Mouse (Mus musculus): ENCODE data around the gene Abl2.
A peak's percentile ranks its signal among the peaks of the same experiment; 100 is the strongest.
"Not testable (repeated sequence)": the region's sequence is repeated elsewhere in the genome, so short reads cannot be mapped to it uniquely, and the experiment has no call there.

Abl2 gene

DNA sequence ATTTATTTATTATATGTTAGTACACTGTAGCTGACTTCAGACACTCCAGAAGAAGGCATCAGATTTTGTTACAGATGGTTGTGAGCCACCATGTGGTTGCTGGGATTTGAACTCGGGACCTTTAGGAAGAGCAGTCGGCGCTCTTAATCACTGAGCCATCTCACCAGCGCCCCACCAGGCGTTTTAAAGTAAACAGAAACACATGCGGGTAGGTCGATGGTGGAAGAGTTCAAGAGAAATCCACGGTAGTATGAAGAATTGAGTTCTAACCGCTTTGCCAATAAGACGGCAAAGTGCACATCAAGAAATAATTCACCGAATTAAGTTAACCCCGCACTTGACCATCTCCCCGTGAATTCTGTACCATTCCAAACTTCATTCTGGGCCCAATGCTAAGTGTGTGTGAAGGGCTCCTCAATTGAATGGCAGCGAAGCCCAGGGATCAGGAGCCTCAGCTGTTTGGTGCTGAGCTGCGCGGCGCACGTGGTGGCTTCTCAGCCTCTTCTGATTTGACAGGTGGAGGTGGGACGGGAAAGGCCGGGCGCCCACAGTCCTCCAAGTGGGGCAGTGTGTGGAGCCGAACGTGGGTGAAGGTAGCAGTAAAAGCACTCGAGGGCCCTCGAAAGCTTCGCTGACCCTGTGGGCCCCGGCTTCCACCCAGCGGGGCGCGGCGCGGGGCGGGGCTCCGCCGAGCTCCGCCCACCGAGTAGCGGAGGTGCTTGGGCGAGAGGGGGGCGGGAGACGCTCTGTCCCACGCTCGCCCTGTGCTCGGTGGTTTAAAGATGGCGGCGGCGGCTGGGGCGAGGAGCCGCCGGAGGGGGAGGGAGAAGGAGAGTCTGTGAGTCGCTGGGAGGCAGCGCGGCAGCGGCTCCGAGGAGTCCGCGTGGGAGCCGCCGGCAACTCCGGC lies at the start of gene Abl2:
TSS of gene Abl2 (plus strand) at position 763 of the 907 bp plus-strand sequence.
- DNase-seq (ENCODE audit: low spot score): peak; percentile 57

DNA sequence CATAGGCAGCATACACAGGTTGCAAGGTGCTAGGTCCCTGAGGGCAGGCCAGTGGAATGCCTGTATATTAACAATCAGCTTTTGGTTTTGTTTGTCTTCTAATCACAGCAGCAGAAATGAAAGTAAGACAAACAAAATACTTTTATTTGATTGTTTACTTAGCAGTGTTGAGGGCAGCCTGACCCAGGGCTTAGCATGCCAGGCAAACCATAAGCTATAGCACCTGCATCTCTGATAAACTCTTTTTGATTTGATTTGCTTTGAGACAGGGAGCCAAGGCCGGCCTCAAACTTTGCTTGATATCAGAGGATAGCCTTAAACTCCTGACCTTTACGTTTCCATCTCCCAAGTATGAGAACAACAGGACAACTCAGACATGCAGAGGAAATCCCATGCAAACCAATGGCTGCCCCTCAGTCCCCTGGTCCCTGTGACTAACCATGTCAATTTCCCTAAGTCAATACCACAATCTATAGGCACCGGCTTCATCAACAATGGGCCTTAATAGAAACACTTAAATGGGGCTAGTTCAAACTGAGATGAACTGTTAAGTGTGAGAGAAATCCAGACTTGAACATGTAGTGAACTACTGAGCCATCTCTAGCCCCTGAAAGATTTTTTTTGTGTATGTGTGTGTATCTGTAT lies 38.3 kb upstream of the Abl2 start:
- DNase-seq (ENCODE audit: low spot score): no peak

DNA sequence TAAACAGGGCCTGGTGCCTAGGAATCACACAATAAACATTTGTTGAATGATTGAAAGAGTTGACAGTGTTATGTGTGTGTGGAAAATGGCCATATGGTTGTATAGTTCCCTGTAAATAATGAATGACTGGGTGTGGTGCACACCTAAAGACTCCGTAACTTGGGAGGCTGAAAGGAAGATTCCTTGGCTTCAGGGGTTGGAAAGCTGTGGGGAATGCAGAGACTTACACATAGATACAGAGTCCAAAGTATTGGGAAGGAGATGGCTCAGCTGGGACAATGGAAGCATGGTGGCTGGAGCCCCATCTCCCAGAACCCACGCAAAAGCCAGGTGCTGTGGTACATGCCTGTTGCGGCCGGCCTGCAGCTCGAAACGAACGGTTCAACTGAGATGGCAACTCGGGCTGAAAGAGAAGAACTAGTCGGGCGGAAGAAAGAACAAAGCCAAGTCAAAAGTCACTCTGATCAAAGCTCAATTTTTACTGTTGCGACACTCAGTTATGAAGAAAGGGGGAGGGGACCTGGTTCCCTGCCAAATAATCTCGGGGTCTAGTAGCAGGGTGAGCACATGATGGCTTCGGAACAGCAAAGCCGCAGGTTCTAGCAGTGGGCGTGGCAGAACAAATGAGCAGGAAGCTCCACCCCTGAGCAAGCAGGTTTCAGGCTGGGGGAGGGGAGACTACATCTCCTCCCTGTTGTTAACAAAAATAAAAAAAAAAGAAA lies 36.6 kb upstream of the Abl2 start:
- DNase-seq (ENCODE audit: low spot score): no peak

DNA sequence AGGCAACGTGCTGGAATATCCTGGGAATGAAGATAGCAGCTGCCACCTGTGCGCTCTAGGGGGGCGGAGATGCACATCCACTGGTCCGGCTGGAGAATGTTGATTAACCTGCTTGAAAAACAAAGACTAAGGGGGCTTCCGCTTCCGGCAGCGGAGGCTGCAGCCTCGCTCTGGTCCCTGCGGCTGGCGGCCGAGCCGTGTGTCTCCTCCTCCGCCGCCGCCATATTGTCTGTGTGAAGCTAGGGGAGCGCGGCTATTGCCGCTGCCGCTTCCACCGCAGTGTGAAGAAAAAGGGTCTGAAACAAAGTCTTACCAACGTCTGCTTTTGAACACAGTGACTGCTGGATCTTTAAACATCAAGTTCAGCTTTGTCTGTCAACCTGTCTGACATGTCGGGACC lies 34.7 kb upstream of the Abl2 start, which contains the start of gene Gm10031:
TSS of gene Gm10031 (plus strand) at position 171 of the 400 bp plus-strand sequence.
- not testable (repeated sequence) for DNase-seq (ENCODE audit: low spot score)

DNA sequence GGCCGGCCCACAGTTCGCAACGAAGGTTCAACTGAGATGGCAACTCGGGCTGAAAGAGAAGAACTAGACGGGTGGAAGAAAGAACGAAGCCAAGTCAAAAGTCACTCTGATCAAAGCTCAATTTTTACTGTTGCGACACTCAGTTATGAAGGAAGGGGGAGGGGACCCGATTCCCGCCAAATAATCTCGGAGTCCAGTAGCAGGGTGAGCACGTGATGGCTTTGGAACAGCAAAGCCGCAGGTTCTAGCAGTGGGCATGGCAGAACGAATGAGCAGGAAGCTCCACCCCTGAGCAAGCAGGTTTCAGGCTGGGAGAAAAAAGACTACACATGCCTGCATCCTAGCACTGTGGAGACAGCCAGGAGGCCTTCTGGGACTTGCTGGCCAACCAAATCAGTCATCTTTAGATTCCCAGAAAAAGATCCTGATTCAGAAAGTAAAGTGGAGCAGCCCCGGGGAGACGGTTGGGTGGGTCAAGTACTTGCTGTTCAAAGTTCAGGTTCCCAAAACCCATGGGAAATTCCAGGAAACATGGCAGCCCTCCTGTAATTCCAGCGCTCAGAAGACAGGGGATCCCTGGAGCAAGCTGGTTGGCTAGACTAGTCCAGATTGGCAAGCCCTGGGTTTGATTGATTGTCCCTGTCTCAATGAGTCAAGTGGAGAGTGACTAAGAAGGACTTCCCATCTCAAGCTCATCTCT lies 26.0 kb upstream of the Abl2 start:
- DNase-seq (ENCODE audit: low spot score): not testable (repeated sequence)

DNA sequence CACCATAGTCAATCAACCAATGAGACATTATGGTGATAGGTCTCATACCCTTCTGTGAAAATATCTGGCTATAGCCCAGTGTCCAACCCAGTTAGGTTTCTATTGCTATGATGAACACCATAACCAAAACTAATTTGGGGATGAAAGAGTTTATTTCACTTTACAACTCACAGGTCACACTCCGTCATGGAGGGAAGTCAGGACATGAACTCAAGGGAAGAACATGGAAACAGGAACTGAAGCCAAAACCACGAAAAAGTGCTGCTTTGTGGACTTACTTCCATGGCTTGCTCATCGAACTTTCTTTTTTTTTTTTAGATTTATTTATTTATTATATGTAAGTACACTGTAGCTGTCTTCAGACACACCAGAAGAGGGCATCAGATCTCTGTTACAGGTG lies 25.1 kb upstream of the Abl2 start:
- DNase-seq (ENCODE audit: low spot score): no peak

DNA sequence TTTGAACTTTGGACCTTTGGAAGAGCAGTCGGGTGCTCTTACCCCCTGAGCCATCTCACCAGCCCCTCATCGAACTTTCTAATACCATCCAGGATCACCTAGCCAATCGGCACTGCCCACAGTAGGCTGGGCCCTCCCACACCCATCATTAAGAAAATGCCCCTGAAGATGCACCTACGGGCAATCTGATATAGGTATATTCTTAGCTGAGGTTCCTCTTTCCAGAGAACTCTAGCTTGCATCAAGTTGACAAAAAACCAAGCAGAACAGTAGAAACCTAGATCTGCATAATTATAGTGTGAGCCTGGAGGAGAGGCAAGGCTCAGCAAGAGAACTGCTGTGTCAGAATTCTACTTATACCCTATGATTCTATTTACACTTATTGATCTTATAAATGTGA lies 24.7 kb upstream of the Abl2 start:
- no peak for DNase-seq (ENCODE audit: low spot score)

DNA sequence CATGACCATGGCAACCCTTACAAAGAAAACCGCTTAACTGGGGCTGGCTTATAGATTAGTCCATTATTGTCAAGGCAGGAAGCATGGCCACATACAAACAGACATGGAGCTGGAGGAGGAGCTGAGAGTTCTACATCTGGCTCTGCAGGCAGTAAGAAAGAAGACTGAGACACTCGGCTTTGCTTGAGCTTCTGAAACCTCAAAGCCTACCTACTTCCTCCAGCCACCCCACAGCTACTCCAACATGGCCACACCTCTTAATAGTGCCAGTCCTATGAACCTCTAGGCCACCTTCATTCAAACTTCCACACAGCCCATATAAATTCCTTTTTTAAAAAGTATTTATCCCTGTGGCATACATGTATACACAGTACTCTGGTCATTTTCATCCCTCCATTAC lies 21.6 kb upstream of the Abl2 start:
- no peak for DNase-seq (ENCODE audit: low spot score)

DNA sequence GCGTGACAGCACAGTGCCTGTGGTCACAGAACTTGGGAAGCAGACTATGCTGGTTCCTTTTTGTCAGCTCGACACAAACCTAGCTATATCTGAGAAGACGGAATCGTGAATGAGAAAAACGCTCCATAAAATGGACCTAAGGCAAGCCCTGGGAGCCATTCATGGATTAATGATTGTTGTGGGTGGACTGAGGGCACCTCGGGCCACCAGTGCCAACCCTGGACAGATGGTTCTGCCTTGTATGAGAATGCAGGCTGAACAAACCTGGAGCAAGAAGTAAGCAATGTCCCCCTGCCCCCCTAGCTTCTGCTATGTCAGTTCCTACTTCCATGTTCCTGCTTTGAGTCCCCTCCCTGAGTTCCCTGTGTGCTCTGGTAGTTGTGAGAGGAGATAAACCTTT lies 20.9 kb upstream of the Abl2 start:
- DNase-seq (ENCODE audit: low spot score): no peak

DNA sequence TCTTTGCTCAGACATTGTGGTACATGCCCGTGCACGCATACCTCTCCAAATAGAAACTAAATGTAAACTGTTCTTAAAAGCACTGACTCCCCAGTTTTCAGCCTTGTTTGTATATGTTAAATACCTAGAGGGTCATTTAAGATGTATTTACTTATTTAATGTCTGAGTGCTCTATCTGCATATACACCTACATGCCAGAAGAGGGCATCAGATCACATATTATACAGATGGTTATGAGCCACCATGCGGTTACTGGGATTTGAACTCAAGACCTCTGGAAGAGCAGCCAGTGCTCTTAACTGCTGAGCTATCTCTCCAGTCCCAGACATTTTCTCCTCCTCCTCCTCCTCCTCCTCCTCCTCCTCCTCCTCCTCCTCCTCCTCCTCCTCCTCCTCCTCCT lies 20.2 kb upstream of the Abl2 start:
- DNase-seq (ENCODE audit: low spot score): no peak

DNA sequence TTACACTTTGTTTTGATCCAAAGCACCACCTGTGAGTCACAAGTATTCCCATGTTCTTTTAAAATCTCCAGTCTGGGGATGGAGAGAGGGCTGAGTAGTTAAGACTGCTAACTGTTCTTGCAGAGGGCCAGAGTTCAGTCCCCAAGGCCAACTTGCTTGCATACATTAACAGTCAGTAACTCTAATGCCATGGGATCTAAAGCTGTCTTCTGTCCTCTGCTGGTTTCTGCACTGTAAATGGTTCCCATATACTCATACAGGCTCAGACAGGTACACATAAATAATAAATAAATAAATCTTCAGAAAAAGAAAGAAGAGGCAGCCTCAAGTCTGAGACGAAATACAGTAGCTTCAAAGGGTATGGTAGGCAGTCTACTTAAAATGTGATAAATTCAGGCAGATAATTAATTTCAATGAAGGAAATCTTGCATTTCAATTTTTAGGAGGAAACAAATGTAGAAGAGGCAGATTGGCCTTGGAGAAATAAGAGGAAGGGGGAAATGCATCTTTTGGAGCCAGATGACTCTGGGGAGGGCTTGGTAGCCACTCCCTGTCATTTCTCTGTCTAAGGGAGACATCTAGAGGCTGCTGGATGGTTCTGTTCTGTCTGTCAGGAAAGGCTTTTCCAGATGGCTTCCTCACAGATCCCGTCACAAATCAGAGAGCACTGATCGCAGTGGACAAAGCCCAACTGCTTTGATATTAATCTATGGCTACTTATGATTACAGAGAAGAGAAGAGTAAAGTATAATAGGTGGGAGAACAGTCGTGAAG lies 18.6 kb upstream of the Abl2 start:
- DNase-seq (ENCODE audit: low spot score): no peak

DNA sequence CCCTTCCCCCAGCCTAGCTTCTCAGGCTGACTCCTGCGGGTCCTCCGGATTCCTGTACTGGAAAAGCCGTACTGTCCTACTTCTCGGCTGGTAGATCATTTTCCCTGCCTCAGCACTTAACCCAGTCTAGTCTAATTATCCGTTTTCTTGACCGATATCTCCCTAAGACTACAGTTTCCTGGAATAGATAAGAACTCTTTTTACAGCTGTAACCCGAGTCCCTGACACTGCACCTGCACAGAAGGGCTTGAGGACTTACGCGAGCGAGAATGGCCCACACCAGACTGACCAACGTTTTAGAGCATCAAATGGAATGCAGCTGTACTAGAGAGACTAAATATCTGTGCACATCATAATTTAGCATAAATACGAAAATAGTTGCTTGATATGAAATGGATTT lies 14.6 kb upstream of the Abl2 start:
- no peak for DNase-seq (ENCODE audit: low spot score)

DNA sequence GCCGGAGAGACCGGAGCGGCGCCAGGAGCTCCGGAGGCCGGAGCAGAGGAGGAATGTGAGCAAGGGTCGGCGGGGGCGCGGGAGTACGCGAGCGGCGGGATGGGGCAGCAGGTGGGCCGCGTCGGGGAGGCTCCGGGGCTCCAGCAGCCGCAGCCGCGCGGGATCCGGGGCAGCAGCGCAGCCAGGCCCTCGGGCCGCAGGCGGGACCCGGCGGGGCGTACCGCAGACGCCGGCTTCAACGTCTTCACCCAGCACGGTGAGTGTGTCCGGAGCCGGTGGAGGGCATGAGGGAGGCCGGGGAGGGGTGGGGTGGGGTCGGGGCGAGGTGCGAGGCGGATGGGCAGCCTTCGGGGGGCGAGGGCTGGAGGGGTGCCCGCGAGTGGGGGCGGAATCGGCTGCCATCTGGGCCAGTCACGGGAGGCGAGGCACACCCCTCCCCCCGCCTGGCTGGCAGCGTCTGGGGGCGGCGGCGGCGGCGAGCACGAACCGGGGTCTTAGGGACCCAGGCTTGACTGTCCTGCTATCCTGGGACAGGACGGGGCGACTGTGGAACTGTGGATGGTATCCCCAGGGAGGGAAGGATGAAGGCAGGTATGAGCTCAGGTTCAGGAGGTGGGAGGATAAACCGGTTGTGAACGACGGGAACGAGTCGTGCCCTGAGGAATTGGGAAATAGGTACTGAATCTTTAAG lies 509 bp downstream of the Abl2 start:
- DNase-seq (ENCODE audit: low spot score): no peak

DNA sequence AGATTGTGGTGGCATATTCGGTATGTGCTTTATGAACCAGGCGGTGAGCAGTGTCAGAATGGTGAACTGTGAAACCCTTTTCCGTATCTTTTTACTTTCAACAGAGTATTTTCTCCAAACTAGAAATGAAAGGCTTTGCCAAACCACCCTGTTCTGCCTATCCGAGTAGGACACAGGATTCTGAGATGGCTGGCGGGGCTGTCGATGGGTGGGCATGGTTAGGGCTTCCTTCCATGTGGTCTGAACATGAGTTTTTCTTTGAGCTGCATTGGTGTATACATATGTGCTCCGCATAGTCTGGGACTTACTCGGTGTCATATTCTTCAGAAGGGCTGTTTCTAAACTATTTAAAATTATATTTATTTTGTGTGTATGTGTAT lies 1.0 kb downstream of the Abl2 start:
- no peak for DNase-seq (ENCODE audit: low spot score)

DNA sequence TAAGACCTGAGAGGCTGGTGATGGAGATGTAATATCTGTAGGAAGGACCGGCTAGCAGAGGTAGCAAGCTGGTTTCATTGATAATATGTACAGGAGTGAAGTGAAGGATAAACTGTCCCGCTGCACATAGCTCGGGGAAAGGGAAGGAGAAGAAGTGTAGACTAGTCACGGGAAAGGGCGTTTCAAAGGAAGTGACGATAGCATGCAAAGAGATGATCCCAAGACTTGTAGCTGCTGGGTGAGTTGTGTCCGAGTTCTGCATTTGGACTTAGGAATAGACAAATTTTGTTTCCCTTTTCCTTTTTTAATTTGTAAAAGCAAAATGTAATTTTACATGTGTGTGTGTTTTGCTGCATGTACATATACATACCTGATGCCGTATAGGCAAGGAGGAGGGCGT lies 1.9 kb downstream of the Abl2 start:
- DNase-seq (ENCODE audit: low spot score): no peak

DNA sequence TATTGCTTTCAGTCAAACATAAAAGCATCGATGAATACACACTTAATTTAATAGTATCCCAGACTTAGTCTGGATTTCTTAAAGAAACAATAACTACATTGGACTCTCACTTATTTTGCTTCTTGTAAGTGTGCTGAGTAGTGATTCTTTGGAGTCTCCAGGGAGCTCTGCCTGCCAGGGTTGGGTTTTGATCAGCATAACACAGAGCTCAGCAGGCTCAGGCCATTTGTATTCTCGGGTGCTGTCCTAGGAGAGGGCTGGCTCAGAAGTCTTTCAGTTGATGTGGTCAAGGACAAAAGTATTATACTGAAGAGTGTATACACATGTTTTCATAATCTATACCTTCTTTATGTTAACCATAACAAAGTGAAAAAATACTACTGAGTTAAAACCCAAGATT lies 6.7 kb downstream of the Abl2 start:
- DNase-seq (ENCODE audit: low spot score): no peak

DNA sequence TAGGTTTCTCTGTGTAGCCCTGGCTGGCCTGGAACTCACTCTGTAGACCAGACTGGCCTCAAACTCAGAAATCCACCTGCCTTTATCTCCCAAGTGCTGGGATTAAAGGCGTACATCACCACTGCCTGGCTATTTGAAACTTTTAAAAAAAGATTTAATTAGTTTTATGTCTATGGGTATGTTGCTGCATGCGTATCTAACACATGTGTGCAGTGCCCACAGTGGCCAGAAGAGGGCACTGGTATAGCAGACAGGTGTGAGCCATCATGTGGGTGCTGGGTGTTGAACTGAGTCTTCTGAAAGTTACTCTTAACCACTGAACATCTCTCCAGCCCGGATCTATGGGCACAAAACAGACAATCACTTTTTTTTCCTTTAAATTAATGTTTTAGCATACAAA lies 7.5 kb downstream of the Abl2 start:
- no peak for DNase-seq (ENCODE audit: low spot score)

DNA sequence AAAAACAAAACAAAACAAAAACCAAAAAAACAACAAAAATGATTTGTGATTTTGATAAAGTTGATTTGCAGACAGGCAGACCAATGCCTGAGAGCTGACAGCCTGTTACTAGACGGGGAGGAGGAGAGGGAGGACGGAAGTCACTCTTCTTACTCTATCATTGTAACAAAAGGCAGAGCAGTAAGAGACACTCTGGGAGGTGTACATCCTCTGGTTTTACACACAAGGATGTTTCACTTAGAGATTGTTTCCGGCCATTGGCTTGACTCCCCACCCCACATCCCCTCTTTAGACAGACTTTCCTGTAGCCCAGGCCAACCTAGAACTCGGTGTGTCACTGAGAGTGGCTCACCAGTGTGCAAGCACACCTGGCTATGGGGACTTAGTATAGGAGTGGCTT lies 11.0 kb downstream of the Abl2 start:
- DNase-seq (ENCODE audit: low spot score): no peak

DNA sequence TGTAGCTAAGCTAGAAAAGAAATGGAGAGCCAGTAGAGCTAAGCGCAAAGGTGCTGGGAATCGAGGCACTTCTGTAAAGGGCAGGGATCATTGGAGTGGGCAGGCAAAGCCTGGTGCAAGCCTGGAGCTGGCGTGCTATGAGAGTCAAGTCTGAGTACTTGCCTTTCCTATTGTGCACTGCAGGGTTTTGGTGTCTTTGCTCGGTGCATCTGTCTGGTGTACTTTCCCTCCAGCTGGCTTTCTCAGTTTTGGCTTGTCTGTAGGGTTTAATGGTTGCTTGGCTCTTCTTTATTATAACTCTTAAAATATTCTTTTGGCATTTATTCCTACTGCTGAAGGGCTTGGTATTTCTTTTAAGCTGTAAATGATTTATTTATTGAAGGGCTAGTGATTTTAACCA lies 14.4 kb downstream of the Abl2 start:
- no peak for DNase-seq (ENCODE audit: low spot score)

DNA sequence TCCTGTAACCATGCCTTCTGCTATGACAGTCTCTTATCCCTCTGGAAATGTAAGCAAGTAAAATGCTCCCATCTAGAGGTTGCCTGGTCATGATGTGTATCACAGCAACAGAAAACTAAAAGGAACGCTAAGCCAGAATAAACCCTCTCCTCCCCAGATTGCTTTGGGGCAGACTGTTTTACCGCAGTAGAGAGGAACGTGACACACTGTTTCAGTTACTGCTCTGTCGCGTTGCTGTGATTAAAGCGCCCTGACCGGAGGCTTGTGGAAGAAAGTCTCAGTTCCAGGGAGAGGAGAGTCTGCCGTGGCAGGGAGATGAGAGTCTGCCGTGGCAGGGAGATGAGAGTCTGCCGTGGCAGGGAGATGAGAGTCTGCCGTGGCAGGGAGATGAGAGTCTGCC lies 22.6 kb downstream of the Abl2 start:
- no peak for DNase-seq (ENCODE audit: low spot score)

DNA sequence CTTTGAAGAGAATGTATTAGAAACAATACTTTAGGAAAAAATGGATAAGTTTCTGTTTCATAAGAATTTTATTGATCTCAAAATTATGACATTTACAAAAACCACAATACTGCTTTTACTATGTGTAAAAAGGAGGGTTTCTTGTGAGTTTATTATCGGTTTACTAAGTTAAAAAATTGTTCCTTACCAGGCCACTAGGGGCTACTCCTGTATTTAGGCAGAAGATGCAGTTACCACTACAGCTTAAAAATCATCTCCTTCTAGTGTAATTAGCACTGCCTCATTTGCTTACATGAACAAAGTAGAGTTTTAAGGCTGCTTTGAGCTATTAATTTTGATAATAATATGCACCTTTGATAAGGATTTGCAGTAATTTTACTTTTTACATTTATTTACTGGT lies 25.6 kb downstream of the Abl2 start:
- DNase-seq (ENCODE audit: low spot score): no peak

Measured in urinary bladder, postnatal 10 days (tissue).